Mouse (Mus musculus) megakaryocyte, embryonic 14.5 days (primary cell): ENCODE data around the gene Gm13420. TPM values are rescaled to one million over a fixed set of nuclear protein-coding genes. Genes with fewer than 3 reads are reported as not detected.
"Not testable (repeated sequence)": the region's sequence is repeated elsewhere in the genome, so short reads cannot be mapped to it uniquely, and the experiment has no call there.

Source experiments
- H3K27me3 ChIP-seq: replicated peaks from 2 replicates; pipeline ENCODE3; 2012; ENCODE audit warnings: inconsistent platforms
- H3K36me3 ChIP-seq: replicated peaks from 2 replicates; pipeline ENCODE3; 2012; ENCODE audit warnings: low read length, inconsistent platforms, mixed read lengths
- H3K4me1 ChIP-seq: 2 replicates; pipeline ENCODE4 v1.6.1; 2012; ENCODE audit warnings: inconsistent platforms
- H3K4me3 ChIP-seq: replicated peaks from 2 replicates; pipeline ENCODE3; 2012; ENCODE audit warnings: moderate library complexity, mild to moderate bottlenecking, inconsistent platforms
- H3K9me3 ChIP-seq: 2 replicates; pipeline ENCODE4 v1.6.1; 2012; ENCODE audit warnings: inconsistent platforms
- FLI1 ChIP-seq: IDR thresholded peaks from 2 replicates; pipeline ENCODE4 v1.6.1; 2012; ENCODE audit warnings: low read length, inconsistent platforms, mixed read lengths
- GATA1 ChIP-seq: IDR thresholded peaks from 3 replicates; pipeline ENCODE4 v1.6.1; 2012; ENCODE audit warnings: mixed read lengths, low read length, inconsistent platforms, borderline replicate concordance
- polyA plus RNA-seq: library from polyadenylated mRNA; stranded (reverse); fragments of >175 nt; gene quantifications from 2 replicates; pipeline ENCODE4 v1.2.3, GENCODE M21; 2012; ENCODE audit warnings: low replicate concordance; ENCODE audit not compliant: insufficient read depth

The Gm13420 gene
- polyA plus RNA-seq, result not detected in 2 replicates

DNA sequence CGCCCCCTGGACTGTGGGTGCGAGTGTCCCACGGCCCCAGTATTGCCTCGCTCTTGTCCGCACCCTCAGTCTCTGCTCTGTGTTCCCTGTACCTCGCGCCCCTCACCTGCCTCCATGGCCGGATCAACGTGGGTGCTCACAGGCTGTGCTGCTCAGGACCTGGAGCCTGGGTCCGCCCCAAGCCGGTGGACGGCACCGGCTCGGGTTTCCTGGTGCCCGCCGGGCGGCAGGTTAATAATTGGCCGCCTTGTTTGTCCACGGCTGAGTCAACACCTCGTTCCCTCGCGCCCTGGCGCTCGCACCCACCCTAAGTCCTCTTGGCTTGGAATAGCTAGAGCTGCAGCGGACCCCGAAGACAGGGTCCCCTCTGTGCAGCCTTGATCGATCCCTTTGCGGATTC lies at the start of gene Gm13420:
TSS of gene Gm13420 (minus strand) at position 189 of the 400 bp plus-strand sequence.
- H3K36me3 ChIP-seq, result no peaks in the 10 kb centered on the region
- peak within 1 kb of the TSS; percentile 20 for H3K4me3 ChIP-seq
- H3K27me3 ChIP-seq, result peaks cover 64% of the 10 kb centered on the region
- peaks cover 23% of the 10 kb centered on the region for H3K4me1 ChIP-seq
- H3K9me3 ChIP-seq, result peaks cover 21% of the 10 kb centered on the region
- TF ChIP-seq GATA1, result no peak
- TF ChIP-seq FLI1, result no peak

DNA sequence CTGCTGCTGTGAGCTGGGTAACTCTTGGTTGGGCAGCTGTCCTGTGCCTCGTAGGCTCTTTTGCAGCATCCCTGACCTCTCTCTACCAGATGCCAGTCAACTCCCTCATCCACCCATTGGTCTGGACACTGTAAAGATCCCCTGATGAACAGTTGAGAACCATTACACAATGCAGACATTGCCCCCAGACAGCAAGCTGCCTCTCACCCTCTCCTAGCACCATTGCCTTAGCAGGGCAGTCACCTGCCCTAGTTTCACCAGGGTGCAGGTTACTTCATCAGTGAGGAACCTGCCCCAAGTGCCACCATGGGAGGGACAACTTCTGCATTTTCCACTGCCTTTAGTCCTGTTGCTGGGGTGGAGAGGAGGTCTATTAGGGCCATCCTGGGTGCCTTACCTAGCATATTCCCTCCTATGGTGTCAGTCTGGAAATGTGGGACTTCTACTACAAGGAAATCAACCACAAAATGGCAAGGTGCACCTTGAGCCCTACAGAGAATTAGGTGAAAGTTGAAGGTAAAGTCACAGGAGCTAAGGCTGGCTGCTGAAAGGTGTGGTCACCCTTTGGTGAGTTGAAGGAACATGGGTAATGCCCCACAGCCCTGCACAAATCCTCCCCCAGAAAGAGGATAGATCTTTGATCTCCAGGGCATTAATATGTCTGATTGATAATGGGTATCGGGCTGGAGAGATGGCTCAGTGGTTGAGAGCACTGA lies 41.4 kb upstream of the Gm13420 start:
- TF ChIP-seq GATA1 (no peak), FLI1 (no peak)
- Histone ChIP-seq H3K4me3 (no peak overlapping the region), H3K4me1 (peaks cover 13% of the 10 kb centered on the region), H3K36me3 (peaks cover 71% of the 10 kb centered on the region), H3K27me3 (no peaks in the 10 kb centered on the region), H3K9me3 (no peaks in the 10 kb centered on the region)

DNA sequence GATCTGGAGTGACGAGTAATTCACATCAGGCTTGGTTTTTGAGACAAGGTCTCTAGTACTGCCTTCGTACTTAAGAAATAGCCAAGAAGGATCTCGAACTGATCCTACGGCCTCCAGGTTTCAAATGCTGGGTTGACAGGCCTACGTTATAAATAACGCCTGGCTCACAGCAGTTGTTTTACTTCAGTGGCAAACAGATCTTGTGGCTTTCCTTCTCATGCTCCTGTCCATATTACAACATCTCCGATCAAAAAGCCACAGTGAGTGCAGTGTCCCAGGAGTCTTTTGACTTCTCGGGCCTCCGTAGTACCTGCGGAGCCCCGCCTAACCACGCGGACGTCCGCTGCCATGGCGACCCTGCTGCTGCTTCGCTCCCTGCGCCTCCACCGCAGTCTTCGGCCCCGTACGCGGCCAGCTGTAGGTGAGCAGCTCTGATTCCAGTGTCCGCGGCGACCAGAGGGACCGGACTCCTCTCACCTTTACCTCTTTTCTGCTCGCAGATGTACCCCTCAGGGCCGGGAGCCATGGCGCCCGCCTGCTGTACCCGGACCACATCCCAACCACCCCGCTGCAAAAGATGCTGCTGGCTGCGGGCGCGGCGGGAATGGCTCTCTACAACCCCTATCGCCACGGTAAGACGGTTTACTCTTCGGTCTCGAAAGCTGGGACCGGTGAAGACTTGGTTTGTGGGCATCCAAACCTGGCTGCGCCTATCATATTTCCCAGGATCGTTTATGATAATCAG lies 36.6 kb upstream of the Gm13420 start, which contains the start of gene Trub2:
TSS of gene Trub2 (minus strand) at position 566 of the 745 bp plus-strand sequence.
- peak within 1 kb of the TSS; percentile 93 for H3K4me3 ChIP-seq
- TF ChIP-seq FLI1 (no peak), GATA1 (no peak)
- H3K9me3 ChIP-seq, result no peaks in the 10 kb centered on the region
- H3K4me1 ChIP-seq, result peaks cover 34% of the 10 kb centered on the region
- H3K27me3 ChIP-seq, result no peaks in the 10 kb centered on the region
- H3K36me3 ChIP-seq, result peaks cover 65% of the 10 kb centered on the region

DNA sequence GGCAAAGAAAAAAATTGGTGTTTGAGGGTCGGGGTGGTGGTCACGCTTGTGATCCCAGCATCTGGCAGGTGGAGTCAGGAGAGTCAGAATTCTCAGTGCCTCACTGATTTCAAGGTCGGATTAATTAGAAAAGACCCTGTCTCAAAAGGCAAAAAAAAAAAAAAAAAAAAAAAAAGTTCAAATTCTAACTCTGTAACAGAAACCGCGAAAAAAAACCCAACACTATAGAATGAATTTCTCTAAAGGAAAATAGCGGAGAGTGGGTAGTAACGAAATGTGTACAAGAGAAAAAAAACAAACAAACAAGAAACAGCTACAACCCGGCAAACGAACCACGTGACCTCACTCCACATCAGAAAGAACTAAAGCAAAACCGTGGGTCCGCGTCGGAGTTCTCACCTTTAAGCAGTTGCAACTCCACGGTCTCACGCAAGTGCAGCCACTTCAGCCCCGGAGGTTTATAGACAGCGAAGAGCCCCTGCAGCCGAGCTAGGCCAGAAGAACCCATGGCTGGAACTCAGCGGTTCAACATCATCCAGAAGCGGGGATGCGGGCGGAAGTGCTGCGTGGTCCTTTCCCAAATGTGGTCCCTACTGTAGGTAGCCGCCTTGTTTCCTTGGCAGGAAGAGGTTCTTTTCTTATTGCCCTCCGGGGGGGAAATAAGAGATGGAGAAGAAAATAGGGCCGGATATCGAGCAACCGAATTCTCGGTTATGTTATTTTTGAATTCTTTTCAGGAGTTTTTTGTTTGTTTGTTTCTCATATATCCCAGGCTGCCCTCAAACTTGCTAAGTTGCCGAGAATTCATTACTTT lies 35.8 kb upstream of the Gm13420 start, which contains the start of gene Coq4:
TSS of gene Coq4 (plus strand) at position 390 of the 814 bp plus-strand sequence.
- Histone ChIP-seq H3K4me1 (peaks cover 34% of the 10 kb centered on the region), H3K4me3 (peak within 1 kb of the TSS; percentile 93), H3K27me3 (no peaks in the 10 kb centered on the region), H3K36me3 (peaks cover 65% of the 10 kb centered on the region), H3K9me3 (no peaks in the 10 kb centered on the region)
- TF ChIP-seq FLI1, result no peak
- no peak for TF ChIP-seq GATA1

DNA sequence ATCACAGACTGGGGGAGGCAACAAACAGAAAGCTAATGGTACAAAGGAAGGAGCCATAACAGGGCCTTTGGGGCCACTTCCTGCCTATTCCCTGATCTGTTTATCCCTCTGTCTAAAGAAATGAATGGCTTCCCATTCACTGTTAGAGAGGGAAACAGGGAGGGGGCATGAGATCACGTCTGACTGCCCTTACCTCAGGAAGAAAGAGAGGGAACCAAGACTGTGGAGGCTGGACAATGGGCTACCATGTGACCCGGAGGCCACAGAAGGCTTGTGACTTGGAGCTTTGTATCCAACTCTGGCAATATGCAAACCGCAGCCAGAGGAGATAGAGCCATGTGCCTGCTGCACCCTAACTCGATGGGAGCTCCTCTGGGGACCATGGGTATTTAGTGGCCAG lies 32.8 kb upstream of the Gm13420 start:
- peaks cover 65% of the 10 kb centered on the region for H3K36me3 ChIP-seq
- no peaks in the 10 kb centered on the region for H3K9me3 ChIP-seq
- no peak for TF ChIP-seq GATA1
- TF ChIP-seq FLI1, result no peak
- H3K4me1 ChIP-seq, result peaks cover 38% of the 10 kb centered on the region
- H3K27me3 ChIP-seq, result no peaks in the 10 kb centered on the region
- no peak overlapping the region for H3K4me3 ChIP-seq

DNA sequence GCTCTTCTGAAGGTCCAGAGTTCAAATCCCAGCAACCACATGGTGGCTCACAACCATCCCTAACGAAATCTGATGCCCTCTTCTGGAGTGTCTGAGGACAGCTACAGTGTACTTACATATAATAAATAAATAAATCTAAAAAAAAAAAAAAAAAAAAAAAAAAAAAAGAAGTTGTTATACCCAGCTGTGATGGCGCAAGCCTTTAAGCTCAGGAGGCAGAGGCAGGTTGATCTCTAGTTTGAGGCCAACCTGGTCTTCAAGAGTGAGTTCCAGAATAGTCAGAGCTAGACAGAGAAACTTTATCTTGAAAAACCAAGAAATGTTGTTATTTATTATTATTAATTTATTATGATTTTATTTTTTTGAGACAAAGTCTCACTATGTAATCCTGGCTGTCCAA lies 29.8 kb upstream of the Gm13420 start:
- not testable (repeated sequence) for H3K9me3 ChIP-seq, H3K27me3 ChIP-seq, H3K4me3 ChIP-seq
- H3K4me1 ChIP-seq, result peaks cover 38% of the 10 kb centered on the region
- H3K36me3 ChIP-seq, result peaks cover 91% of the 10 kb centered on the region

DNA sequence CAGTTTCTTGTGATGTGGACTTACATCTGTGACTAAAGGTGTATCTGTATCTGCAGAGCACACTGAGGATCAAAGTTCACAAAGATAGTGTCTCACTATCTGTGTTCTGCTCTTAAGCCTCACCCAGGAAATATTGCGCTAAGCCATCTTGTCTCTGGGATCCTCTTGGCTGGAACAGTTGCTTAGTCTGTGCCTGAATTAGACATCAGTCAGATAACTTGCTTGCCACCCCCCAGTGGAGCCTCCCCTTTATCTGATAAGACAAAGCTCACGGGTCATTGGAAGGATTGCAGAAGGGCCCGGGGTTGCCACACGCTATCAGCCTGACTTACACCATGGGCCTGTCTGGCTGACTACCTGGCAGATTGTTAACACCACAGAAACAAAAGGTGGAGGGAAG lies 21.8 kb upstream of the Gm13420 start:
- Histone ChIP-seq H3K4me3 (no peak overlapping the region), H3K36me3 (peaks cover 53% of the 10 kb centered on the region), H3K27me3 (peaks cover under 1% of the 10 kb centered on the region), H3K9me3 (no peaks in the 10 kb centered on the region), H3K4me1 (peaks cover 20% of the 10 kb centered on the region)
- no peak for TF ChIP-seq FLI1
- no peak for TF ChIP-seq GATA1

DNA sequence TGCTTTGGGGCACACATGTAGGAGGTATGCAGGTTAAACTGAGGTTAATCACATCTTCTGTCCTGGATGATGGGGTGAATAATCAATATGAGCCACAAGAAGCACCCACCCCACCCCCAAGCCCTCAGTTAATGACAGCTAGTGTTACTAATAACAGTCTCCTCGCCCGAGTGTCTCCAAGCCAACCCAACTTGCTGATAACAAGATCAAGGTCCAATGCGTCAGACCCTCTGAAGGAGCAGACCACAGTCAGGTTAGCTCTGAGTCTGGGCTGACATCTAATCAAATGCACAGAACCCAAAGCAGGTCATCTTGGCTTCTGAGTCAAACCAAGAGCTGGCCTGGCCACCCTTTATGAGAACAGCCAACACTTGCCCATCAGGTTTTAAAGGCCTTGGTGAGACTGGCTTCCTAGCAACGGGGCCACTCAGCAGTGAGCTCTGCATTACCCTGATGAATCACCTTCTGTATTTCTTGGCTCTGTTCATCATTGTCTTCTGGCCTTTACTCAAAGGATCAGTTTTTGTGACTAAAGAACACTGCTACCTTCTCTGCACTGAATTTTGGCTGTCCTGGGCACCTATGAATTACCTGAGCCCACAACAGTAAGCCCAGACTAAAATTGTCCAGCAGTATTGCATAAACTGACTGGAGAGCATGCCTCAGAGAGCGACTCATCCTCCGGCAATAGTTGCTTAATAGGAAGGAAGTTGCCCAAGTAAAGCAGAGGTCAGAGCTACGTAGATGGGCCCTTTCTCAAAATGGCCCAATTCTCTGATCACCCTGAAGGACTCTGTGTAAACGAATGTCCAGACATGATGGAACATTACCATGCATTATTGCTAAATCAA lies 20.4 kb upstream of the Gm13420 start:
- peaks cover 38% of the 10 kb centered on the region for H3K36me3 ChIP-seq
- no peak for TF ChIP-seq GATA1
- no peak for TF ChIP-seq FLI1
- H3K4me3 ChIP-seq, result no peak overlapping the region
- no peaks in the 10 kb centered on the region for H3K9me3 ChIP-seq
- H3K27me3 ChIP-seq, result peaks cover 7% of the 10 kb centered on the region
- H3K4me1 ChIP-seq, result peaks cover 10% of the 10 kb centered on the region

DNA sequence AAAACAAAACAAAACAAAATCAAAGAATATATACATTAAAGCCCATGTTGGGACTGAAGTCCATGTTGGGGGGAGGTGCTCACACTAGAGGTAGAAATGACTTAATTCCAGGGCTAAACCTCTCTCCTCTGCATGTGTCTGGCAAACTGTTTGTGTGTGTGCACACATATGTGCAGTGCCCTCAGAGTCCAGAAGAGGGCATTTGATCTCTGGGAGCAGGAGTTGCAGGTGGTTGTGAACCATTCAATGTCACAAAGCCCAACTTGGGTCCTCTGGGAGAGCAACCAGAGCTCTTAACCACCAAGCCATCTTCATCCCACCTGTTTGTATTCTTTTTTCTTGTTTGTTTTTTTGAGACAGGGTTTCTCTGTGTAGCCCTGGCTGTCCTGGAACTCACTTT lies 18.7 kb upstream of the Gm13420 start:
- Histone ChIP-seq H3K4me1 (peaks cover 10% of the 10 kb centered on the region), H3K9me3 (no peaks in the 10 kb centered on the region), H3K27me3 (peaks cover 16% of the 10 kb centered on the region), H3K4me3 (no peak overlapping the region), H3K36me3 (peaks cover 24% of the 10 kb centered on the region)
- no peak for TF ChIP-seq GATA1
